Mouse (Mus musculus) cerebellum, adult 2 months (tissue): Measurements from ENCODE around the gene Camkk1.

Experiments used
- CTCF ChIP-seq: fragments of 200-500 bp; IDR thresholded peaks from 2 replicates; pipeline ENCODE4 v1.5.1; 2011; ENCODE audit warnings: low read depth, mild to moderate bottlenecking, control low read depth, low read length, moderate library complexity, borderline replicate concordance; ENCODE audit not compliant: insufficient read depth
- POLR2A ChIP-seq: fragments of 200-500 bp; IDR thresholded peaks from 2 replicates; pipeline ENCODE4 v1.6.1; 2011; ENCODE audit warnings: low read length, control low read depth, borderline replicate concordance; ENCODE audit not compliant: insufficient read depth

- TF ChIP-seq CTCF = no peak
- no peak for TF ChIP-seq POLR2A
These were observed 58.5 kb downstream of the Camkk1 start for GRCm38 (mm10) chr11:73077211-73077720.
